Mouse (Mus musculus): ENCODE measurements around the gene Cdyl2.

- TF ChIP-seq CTCF (IDR thresholded peaks at IDR 0.05; ENCODE audit: borderline replicate concordance, insufficient read depth, low read depth, low read length) (no peak), POLR2A (IDR thresholded peaks at IDR 0.05; ENCODE audit: borderline replicate concordance, insufficient read depth, low read length) (no peak)
These were observed 71.3 kb downstream of the Cdyl2 start for GRCm38 (mm10) chr8:116661521-116661920.

All from cerebellum, adult 2 months (tissue).